Mouse (Mus musculus) cerebral cortex, adult 2 months (tissue): ENCODE results near the gene Gmps.

ENCODE experiments used
- WGBS: fragments of 180-500 bp; shearing (Covaris S2); methylation state at CpG from one replicate; pipeline ENCODE4 v1.1.7; 2018; 5-methylcytosine and 5-hydroxymethylcytosine counted together

The Gmps gene

GRCm38 (mm10) chr3:63975955-63976908 is at the start of gene Gmps:
Gmps (plus strand) TSS chr3:63976106.
- under 1% methylated on average over 67 of the region's 67 CpGs for WGBS

- WGBS, result 4% methylated on average over 48 of the region's 48 CpGs
These were observed 46.7 kb upstream of the Gmps start, which contains the start of gene E130311K13Rik for GRCm38 (mm10) chr3:63928878-63929859. E130311K13Rik (minus strand) TSS chr3:63929472.

- WGBS, result 79% methylated on average over 2 of the region's 2 CpGs
These were observed 37.0 kb upstream of the Gmps start for GRCm38 (mm10) chr3:63938928-63939327.

GRCm38 (mm10) chr3:63941204-63941850 is 34.6 kb upstream of the Gmps start:
- WGBS, result 44% methylated on average over 2 of the region's 2 CpGs

GRCm38 (mm10) chr3:63949837-63950236 is 26.1 kb upstream of the Gmps start:
- WGBS, result 81% methylated on average over 3 of the region's 3 CpGs

- 2% methylated on average over 25 of the region's 25 CpGs for WGBS
These were observed 12.3 kb upstream of the Gmps start for GRCm38 (mm10) chr3:63963421-63964099.

- under 1% methylated on average over 69 of the region's 69 CpGs for WGBS
These were observed 11.6 kb upstream of the Gmps start, which contains the start of gene Slc33a1 for GRCm38 (mm10) chr3:63964100-63964921. Slc33a1 (minus strand) TSS chr3:63964768.

GRCm38 (mm10) chr3:63964922-63965249 is 11.0 kb upstream of the Gmps start:
- 75% methylated on average over 6 of the region's 6 CpGs for WGBS

DNA sequence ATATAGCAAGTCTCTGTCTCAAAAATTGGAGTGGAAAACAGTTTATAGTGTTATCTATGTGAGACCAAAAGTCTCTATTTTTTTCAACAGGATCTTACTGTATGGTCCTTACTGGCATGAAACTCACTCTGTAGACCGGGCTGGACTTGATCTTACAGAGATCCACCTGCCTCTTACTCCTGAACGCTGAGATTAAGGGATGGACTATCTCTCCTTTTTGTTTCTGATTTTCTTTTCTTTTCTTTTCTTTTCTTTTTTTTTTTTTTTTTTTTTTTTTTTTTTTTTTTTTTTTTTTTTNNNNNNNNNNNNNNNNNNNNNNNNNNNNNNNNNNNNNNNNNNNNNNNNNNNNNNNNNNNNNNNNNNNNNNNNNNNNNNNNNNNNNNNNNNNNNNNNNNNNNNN is 10.0 kb upstream of the Gmps start:
- 72% methylated on average over 2 of the region's 2 CpGs for WGBS

DNA sequence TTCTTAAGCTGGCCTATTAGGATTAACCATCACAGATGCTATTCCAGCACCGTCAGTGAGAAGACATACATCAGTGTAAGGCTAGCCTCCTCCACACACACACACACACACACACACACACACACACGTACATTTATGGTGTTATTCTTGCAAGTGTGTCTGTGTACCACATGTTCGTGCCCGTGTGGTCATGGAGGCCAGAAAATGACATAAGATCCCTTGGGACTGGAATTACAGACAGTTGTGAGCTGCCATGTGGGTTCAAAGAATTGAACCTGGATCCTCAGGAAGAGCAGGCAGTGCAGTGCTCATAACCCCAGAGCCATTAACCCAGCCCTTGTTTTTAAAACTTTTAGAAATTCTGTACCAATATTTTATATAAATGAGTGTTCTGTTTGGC is 2.0 kb downstream of the Gmps start:
- WGBS, result 72% methylated on average over 4 of the region's 4 CpGs

DNA sequence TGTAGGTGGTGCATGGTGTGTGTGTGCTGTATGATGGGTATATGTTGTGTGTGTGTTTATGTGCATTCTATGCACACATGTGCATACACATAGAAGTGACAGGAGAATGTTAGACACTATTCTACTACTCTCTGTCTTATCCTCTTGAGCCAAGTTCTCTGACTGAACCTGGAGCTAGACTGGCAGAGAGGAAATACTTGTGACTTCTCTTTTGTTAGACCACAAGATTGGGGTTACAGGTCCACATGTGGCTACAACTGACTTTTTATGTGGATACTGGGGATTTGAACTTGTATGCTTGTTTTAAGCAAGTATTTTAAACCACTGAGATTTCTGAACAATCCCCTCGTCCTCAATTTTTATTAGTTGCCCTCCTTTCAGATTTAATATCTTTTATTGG is 10.8 kb downstream of the Gmps start:
- WGBS, result 82% methylated on average over 1 of the region's 1 CpGs

- WGBS, result 94% methylated on average over 3 of the region's 3 CpGs
These were observed 13.0 kb downstream of the Gmps start for GRCm38 (mm10) chr3:63988722-63989440.

- WGBS, result 91% methylated on average over 3 of the region's 3 CpGs
These were observed 45.5 kb downstream of the Gmps start for GRCm38 (mm10) chr3:64021436-64021835.

DNA sequence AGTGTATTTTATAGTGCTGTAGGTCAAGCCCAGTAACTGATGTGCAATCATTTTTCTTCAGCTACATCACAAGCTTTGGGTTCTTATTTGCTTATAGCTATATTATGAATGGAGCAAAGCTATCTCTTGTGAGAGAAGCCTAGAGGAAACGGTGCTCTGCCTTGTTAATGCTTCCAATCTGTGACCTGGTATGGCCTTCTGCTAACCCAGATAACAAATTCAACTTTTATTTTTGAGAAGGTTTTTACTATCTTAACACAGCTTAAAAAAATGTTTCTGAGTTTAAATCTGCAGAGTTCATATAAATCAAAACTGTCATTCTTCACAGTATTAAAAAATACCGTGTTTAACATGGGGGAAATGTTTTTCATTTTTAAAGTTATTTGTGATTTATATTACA is 46.0 kb downstream of the Gmps start:
- 88% methylated on average over 2 of the region's 2 CpGs for WGBS

- 95% methylated on average over 4 of the region's 4 CpGs for WGBS
These were observed 53.9 kb downstream of the Gmps start for GRCm38 (mm10) chr3:64029846-64030245.

- WGBS, result 83% methylated on average over 7 of the region's 7 CpGs
These were observed 62.4 kb downstream of the Gmps start for GRCm38 (mm10) chr3:64038136-64038841.

- 9% methylated on average over 25 of the region's 25 CpGs for WGBS
These were observed 64.2 kb downstream of the Gmps start for GRCm38 (mm10) chr3:64039818-64040784.
